8 mouse cellular contexts compared by ENCODE assay signal in the genomic region with DNA sequence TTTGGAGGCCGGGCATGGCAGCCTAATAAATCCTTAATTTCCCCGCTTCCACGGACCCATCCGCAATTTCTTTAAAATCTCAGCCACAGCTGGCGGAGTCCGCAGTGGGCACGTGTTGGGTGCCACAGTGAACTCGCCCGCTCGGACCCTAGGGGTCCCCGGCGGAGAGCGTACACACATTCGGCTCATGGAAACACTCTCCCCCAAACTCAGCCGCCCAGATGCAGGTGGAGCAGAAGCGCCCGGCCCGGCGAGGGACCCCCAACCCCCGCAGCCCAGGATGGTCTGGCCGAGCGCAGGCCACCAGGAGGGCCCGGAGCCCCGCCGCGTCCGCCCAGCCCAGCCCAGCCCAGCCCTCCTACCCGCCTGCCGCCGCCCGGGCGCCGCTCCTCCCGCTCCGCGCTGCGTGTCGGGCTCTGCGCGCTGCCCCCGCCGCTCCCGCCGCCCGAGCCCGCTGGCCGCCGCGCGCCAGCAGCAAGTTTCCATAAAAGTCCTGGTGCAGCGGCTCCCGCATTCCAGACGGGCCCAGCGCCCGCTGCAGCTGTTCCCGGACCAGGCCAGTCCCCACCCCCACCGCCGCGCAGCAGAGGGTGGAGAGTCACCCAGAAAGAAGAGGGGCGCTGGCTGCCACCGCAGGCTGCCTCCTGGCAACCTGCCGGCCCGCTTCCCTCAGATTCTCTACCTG. TPM values are rescaled to one million over a fixed set of nuclear protein-coding genes. Genes with fewer than 3 reads are reported as not detected.
A peak's percentile ranks its signal among the peaks of the same experiment; 100 is the strongest.
DNase-seq lines count a peak whose midpoint lies in the region; ATAC-seq and TF ChIP-seq lines count a peak whose summit lies in the region.

No protein-coding gene starts in this region.

- H3K9me3 ChIP-seq in E14TG2a.4 (ENCODE audit: low read length), result peaks cover 36% of the 10 kb centered on the region
- H3K9me3 ChIP-seq in forebrain, embryonic 15.5 days, result no peaks in the 10 kb centered on the region

- peak overlapping the region; percentile 98 for H3K4me2 ChIP-seq in forebrain, embryonic 15.5 days (replicated peaks)

- H3K27me3 ChIP-seq in E14TG2a.4 (ENCODE audit: insufficient read depth, low read length), result peaks cover 45% of the 10 kb centered on the region
- H3K27me3 ChIP-seq in forebrain, embryonic 15.5 days, result peaks cover 42% of the 10 kb centered on the region

- H3K4me3 ChIP-seq in E14TG2a.4 (replicated peaks; ENCODE audit: low read length), result peak overlapping the region; percentile 81
- H3K4me3 ChIP-seq in forebrain, embryonic 15.5 days, result peak overlapping the region; percentile 54

- intact Hi-C loops in heart, postnatal 25 days (cut with DNase I), result loop anchor here (2.0 to 10.0 kb wide), 2 partner anchors 39 to 489 kb away; no protein-coding TSS in a partner anchor

- no peaks in the 10 kb centered on the region; the same call in 1 of the 2 replicates for H3K36me3 ChIP-seq in E14TG2a.4 (ENCODE audit: insufficient read depth, low read length)
- no peaks in the 10 kb centered on the region for H3K36me3 ChIP-seq in forebrain, embryonic 15.5 days

- no peak overlapping the region for H3K27ac ChIP-seq in forebrain, embryonic 15.5 days (replicated peaks)

- DNase-seq in adrenal gland, postnatal 25 days, result peak; percentile 70
- peak; percentile 75 for DNase-seq in heart, postnatal 25 days (ENCODE audit: low spot score)
- DNase-seq in layer of hippocampus, postnatal 10 days (ENCODE audit: low spot score in 2 of 2), result peak; percentile 40 to 49
- peak; percentile 76 for DNase-seq in lung, postnatal 36 days
- DNase-seq in right cerebral cortex, adult 18-20 months, result peak; percentile 43
- DNase-seq in spleen, postnatal 4 days (ENCODE audit: low spot score in 2 of 2), result no peak

- peak; percentile 78 for ATAC-seq in forebrain, embryonic 15.5 days (replicated peaks)

- H3K9ac ChIP-seq in forebrain, embryonic 15.5 days (replicated peaks), result peak overlapping the region; percentile 51

- no peak for TF ChIP-seq CTCF in E14TG2a.4 (conservative IDR thresholded peaks at IDR 0.05; ENCODE audit: low read length)

- H3K4me1 ChIP-seq in E14TG2a.4 (replicated peaks; ENCODE audit: low read depth, low read length), result peaks cover 41% of the 10 kb centered on the region
- H3K4me1 ChIP-seq in forebrain, embryonic 15.5 days, result peaks cover 14% of the 10 kb centered on the region

- 1% methylated on average over 60 of the region's 63 CpGs for WGBS in forebrain, embryonic 15.5 days

RNA-seq across cellular contexts. Expression of a gene that starts 0.7 kb away (rescaled TPM):
- 3.5 and 4.7 TPM in 2 replicates for total RNA-seq in adrenal gland, postnatal 25 days (2021)
- 2.8 and 3.9 TPM in 2 replicates for polyA plus RNA-seq in forebrain, embryonic 15.5 days (2015; fragmentation: Nextera tagmentation; extraction: Ambion mirVana)
- total RNA-seq in heart, postnatal 25 days (2021), result 100 to 1,000 TPM; 324 to 334 TPM
- total RNA-seq in layer of hippocampus, postnatal 10 days (2021), result 1 to 10 TPM in 1 of 2 experiments, under 1 TPM in 1; 0.87 to 1.0 TPM

RNA-seq across cellular contexts. Expression of a gene that starts 55.3 kb away (rescaled TPM):
- total RNA-seq in adrenal gland, postnatal 25 days (2021), result 157 and 210 TPM in 2 replicates
- polyA plus RNA-seq in forebrain, embryonic 15.5 days (2015; fragmentation: Nextera tagmentation; extraction: Ambion mirVana), result 302 and 309 TPM in 2 replicates
- total RNA-seq in heart, postnatal 25 days (2021), result 10 to 100 TPM; 54.6 to 58.4 TPM
- total RNA-seq in layer of hippocampus, postnatal 10 days (2021), result 100 to 1,000 TPM; 136 to 139 TPM

RNA-seq across cellular contexts. Expression of a gene that starts 55.4 kb away (rescaled TPM):
- 35.4 and 36.6 TPM in 2 replicates for total RNA-seq in adrenal gland, postnatal 25 days (2021)
- polyA plus RNA-seq in forebrain, embryonic 15.5 days (2015; fragmentation: Nextera tagmentation; extraction: Ambion mirVana), result 29.8 and 35.4 TPM in 2 replicates
- total RNA-seq in heart, postnatal 25 days (2021), result 100 to 1,000 TPM in 1 of 2 experiments, 10 to 100 TPM in 1; 87.8 to 113 TPM
- 10 to 100 TPM; 45.5 to 49.6 TPM for total RNA-seq in layer of hippocampus, postnatal 10 days (2021)

Comparison
In these comparisons a context has a peak if more than half of its experiments do, and no peak if none do; other contexts are left out.
1. DNase-seq: peak in adrenal gland, postnatal 25 days (single experiment), heart, postnatal 25 days (single experiment), layer of hippocampus, postnatal 10 days (2 of 2), lung, postnatal 36 days (single experiment) and right cerebral cortex, adult 18-20 months (single experiment); none in spleen, postnatal 4 days (0 of 2).
2. RNA of a gene that starts 0.7 kb away (total RNA-seq): 324 to 334 TPM in heart, postnatal 25 days; 3.5 to 4.7 TPM in adrenal gland, postnatal 25 days and 0.87 to 1.0 TPM in layer of hippocampus, postnatal 10 days; every median in the first group is over 10 times any median in the second.